In the genomic region with DNA sequence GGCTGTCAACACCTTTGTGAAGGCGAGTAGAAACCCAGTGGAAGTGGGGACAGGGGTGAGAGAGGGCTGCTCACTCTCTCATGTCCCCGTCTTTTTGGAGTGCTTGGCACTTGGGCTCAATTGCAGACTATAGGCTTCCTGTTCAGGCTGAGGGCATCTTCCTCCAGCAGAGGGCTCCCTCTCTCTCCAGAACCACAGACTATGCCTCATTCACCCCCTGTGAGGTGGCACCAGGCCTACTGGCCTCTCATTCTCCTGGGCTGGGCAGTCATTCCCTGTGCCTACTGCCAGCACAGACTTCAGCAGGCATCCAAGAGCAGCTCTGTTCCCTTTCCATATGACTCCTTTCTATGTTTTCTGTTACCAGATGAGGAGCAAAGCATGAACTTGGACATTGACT, we compare ENCODE assay signal across 9 mouse cellular contexts. TPM values are rescaled to one million over a fixed set of nuclear protein-coding genes. Genes with fewer than 3 reads are reported as not detected.
DNase-seq lines count a peak whose midpoint lies in the region; TF ChIP-seq lines count a peak whose summit lies in the region.
"Had no signal": no experiment of that assay in that cellular context is flagged by ENCODE, and none has a peak within 500 bp of the region (broad histone marks: within the 10 kb centered on the region; RNA-seq: fewer than 3 reads in every experiment).

No protein-coding gene starts in this region.

- TF ChIP-seq CTCF in kidney, adult 2 months (conservative IDR thresholded peaks at IDR 0.05; ENCODE audit: insufficient read depth, insufficient read length, low read depth, low read length), result peak; percentile 70

- H3K4me1 ChIP-seq in kidney, adult 2 months (ENCODE audit: control insufficient read depth, insufficient read depth, low read length), result no peaks in the 10 kb centered on the region
- H3K4me1 ChIP-seq in limb, embryonic 10.5 days, result no peaks in the 10 kb centered on the region
- H3K4me1 ChIP-seq: embryonic facial prominence, embryonic 12.5 days had no signal

- H3K27ac ChIP-seq in kidney, adult 2 months (ENCODE audit: insufficient read depth, low read depth, low read length), result no peak overlapping the region
- H3K27ac ChIP-seq in limb, embryonic 10.5 days, result no peak overlapping the region
- H3K27ac ChIP-seq: embryonic facial prominence, embryonic 12.5 days had no signal

- peaks cover 1% of the 10 kb centered on the region for H3K36me3 ChIP-seq in kidney, adult 2 months (ENCODE audit: control insufficient read depth, insufficient read depth, low read length)
- H3K36me3 ChIP-seq in limb, embryonic 10.5 days, result peaks cover 83% of the 10 kb centered on the region

- no peak overlapping the region for H3K4me3 ChIP-seq in kidney, adult 2 months (ENCODE audit: insufficient read depth, low read depth, low read length)
- H3K4me3 ChIP-seq in limb, embryonic 10.5 days, result no peak overlapping the region
- H3K4me3 ChIP-seq: embryonic facial prominence, embryonic 12.5 days had no signal

- 44% methylated on average over 2 of the region's 2 CpGs for WGBS in kidney, adult 2 months
- 64% methylated on average over 2 of the region's 2 CpGs for WGBS in limb, embryonic 10.5 days

- H3K9me3 ChIP-seq in limb, embryonic 10.5 days (replicated peaks), result no peaks in the 10 kb centered on the region
- H3K9me3 ChIP-seq: embryonic facial prominence, embryonic 12.5 days had no signal

- no peaks in the 10 kb centered on the region for H3K27me3 ChIP-seq in kidney, adult 2 months (replicated peaks; ENCODE audit: control insufficient read depth, insufficient read depth, low read length)
- no peaks in the 10 kb centered on the region for H3K27me3 ChIP-seq in limb, embryonic 10.5 days (ENCODE audit: low read depth, poor library complexity, severe bottlenecking)
- H3K27me3 ChIP-seq: embryonic facial prominence, embryonic 12.5 days had no signal

- DNase-seq in spleen, adult 18-20 months, result peak; percentile 12 to 50
- no peak for DNase-seq in spleen, adult 12 weeks (ENCODE audit: low spot score)
- peak; percentile 95 for DNase-seq in cerebellum, adult 11-12 months
- DNase-seq in frontal cortex, postnatal 10 days (ENCODE audit: low spot score in 2 of 2), result peak; percentile 51 to 70
- peak; percentile 72 for DNase-seq in kidney, adult 2 months
- DNase-seq in limb, embryonic 10.5 days (ENCODE audit: low spot score), result peak; percentile 35
- DNase-seq in ovary, postnatal 36 days (ENCODE audit: low spot score), result peak; percentile 63
- no peak for DNase-seq in c-Kit-positive CD71-positive TER-119-positive erythroid progenitor cells, embryonic 14.5 days (ENCODE audit: low spot score)

- no peak for TF ChIP-seq POLR2A in kidney, adult 2 months (IDR thresholded peaks at IDR 0.05; ENCODE audit: low read depth, low read length)

RNA-seq across cellular contexts. Expression of gene Ap1b1, which starts 29.1 kb away (rescaled TPM):
- 110 and 123 TPM in 2 replicates for polyA plus RNA-seq in kidney, adult 2 months (2012; rRNA removed)
- 49.2 and 60.2 TPM in 2 replicates for polyA plus RNA-seq in limb, embryonic 10.5 days (2016; fragmentation: Nextera tagmentation; extraction: Ambion mirVana)

RNA-seq across cellular contexts. Expression of gene Rasl10a, which starts 42.2 kb away (rescaled TPM):
- polyA plus RNA-seq in kidney, adult 2 months (2012; rRNA removed), result 1.1 and 1.3 TPM in 2 replicates
- 0.34 and 0.51 TPM in 2 replicates for polyA plus RNA-seq in limb, embryonic 10.5 days (2016; fragmentation: Nextera tagmentation; extraction: Ambion mirVana)

RNA-seq across cellular contexts. Expression of gene Gas2l1, which starts 49.4 kb away (rescaled TPM):
- polyA plus RNA-seq in kidney, adult 2 months (2012; rRNA removed), result 40.2 and 48.3 TPM in 2 replicates
- polyA plus RNA-seq in limb, embryonic 10.5 days (2016; fragmentation: Nextera tagmentation; extraction: Ambion mirVana), result 27.5 and 34.4 TPM in 2 replicates

Comparison
In these comparisons a context has a peak if more than half of its experiments do, and no peak if none do; other contexts are left out.
1. DNase-seq: peak in spleen, adult 18-20 months (2 of 2), cerebellum, adult 11-12 months (single experiment), frontal cortex, postnatal 10 days (2 of 2), kidney, adult 2 months (single experiment), limb, embryonic 10.5 days (single experiment) and ovary, postnatal 36 days (single experiment); none in spleen, adult 12 weeks (single experiment) and c-Kit-positive CD71-positive TER-119-positive erythroid progenitor cells, embryonic 14.5 days (single experiment).